Mouse (Mus musculus) bone marrow, adult 2 months (tissue): ENCODE data around the gene Elmo1. TPM values are rescaled to one million over a fixed set of nuclear protein-coding genes. Genes with fewer than 3 reads are reported as not detected.
A peak's percentile ranks its signal among the peaks of the same experiment; 100 is the strongest.

ENCODE experiments used
- H3K27ac ChIP-seq: fragments of 200-500 bp; 2 replicates; pipeline ENCODE4 v1.5.1; 2012; ENCODE audit warnings: low read depth, mild to moderate bottlenecking, control low read depth, inconsistent platforms, low read length; ENCODE audit not compliant: control insufficient read depth, poor library complexity, insufficient read depth
- H3K4me1 ChIP-seq: fragments of 200-500 bp; 2 replicates; pipeline ENCODE4 v1.6.1; 2011; ENCODE audit warnings: low read length; ENCODE audit not compliant: control insufficient read depth, insufficient read depth
- H3K4me3 ChIP-seq: fragments of 200-500 bp; replicated peaks from 2 replicates; pipeline ENCODE3; 2011; ENCODE audit warnings: mild to moderate bottlenecking, low read depth, low read length, control low read depth; ENCODE audit not compliant: control insufficient read depth
- CTCF ChIP-seq: fragments of 200-500 bp; IDR thresholded peaks from 2 replicates; pipeline ENCODE4 v1.5.1; 2011; ENCODE audit warnings: low read length, control low read depth; ENCODE audit not compliant: control insufficient read depth, insufficient read depth
- POLR2A ChIP-seq: fragments of 200-500 bp; IDR thresholded peaks from 2 replicates; pipeline ENCODE4 v1.6.1; 2011; ENCODE audit warnings: low read depth, mild to moderate bottlenecking, control low read depth, low read length, borderline replicate concordance; ENCODE audit not compliant: control insufficient read depth
- WGBS: fragments of 180-500 bp; shearing (Covaris S2); methylation state at CpG from one replicate; pipeline ENCODE4 v1.1.7; 2018; 5-methylcytosine and 5-hydroxymethylcytosine counted together
- polyA plus RNA-seq: library from polyadenylated mRNA; stranded (reverse); fragments of >200 nt; gene quantifications from 2 replicates; pipeline ENCODE4 v1.2.4, GENCODE M21; 2011; ENCODE audit warnings: low replicate concordance; ENCODE audit not compliant: missing spikeins, insufficient read depth, insufficient read length

Elmo1 gene
- polyA plus RNA-seq, 1 experiment: 13.2 TPM

DNA sequence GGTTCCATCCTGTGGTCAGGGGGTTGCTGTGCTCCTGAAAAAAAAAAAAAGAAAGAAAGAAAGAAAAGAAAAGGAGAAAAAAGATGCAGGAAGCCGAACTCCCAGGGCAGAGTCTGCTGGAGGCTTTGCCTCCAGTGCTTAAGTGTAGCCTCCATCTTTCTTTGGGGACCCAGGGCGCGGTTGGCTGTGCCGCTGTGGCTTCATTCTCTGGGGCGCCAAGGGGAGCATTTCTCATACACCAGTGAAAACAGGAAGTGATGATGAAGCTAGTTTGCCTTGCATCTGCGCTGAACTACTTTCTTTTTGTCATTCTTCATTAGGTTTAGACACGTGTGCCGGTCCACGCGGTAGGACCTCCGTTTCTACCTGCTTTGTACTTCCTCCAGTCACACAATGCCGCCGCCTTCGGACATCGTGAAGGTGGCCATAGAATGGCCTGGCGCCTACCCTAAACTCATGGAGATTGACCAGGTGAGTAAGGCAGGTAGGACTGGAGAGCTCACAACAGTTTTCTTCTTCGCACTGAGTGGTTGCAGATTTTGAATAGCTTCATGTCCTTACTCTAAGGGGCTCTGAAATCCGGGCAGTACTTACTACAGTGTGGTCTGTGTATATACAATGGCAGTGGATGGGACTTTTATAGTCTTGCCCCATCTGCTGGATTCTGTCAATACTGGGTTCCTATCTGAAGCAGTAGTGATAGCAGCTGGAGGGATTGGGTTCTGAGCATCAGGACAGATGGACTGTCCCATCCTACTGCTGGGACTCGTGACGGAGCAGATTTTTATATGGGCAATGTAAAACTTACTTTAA, 94.8 kb downstream of the Elmo1 start:
- Histone ChIP-seq H3K27ac (peak overlapping the region; percentile 52), H3K4me3 (peak overlapping the region; percentile 74), H3K4me1 (peaks cover 6% of the 10 kb centered on the region; the same call in 1 of the 2 replicates)
- 2% methylated on average over 20 of the region's 20 CpGs for WGBS
- TF ChIP-seq POLR2A (peak; percentile 51; the same call in 1 of the 2 replicates), CTCF (no peak)

DNA sequence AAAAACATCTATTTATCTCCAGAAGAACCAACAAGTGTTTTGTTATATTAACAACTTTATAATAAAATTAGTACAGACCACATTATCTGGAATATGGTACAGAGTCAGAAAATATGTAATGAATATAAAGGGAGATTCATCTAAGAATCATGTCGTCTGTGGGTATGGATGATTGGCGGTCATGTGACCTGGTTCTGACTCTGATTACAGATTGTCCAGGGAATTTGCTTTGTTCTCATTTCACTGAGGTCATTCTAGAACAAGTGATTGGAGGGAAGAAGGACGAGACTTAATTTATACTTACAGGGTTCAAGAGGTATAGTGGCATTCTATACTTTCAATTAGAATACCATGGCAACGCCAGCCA, 95.4 kb downstream of the Elmo1 start:
- Histone ChIP-seq H3K27ac (no peak overlapping the region), H3K4me3 (no peak overlapping the region), H3K4me1 (peaks cover 6% of the 10 kb centered on the region; the same call in 1 of the 2 replicates)
- 34% methylated on average over 4 of the region's 4 CpGs for WGBS
- TF ChIP-seq POLR2A (no peak), CTCF (no peak)

DNA sequence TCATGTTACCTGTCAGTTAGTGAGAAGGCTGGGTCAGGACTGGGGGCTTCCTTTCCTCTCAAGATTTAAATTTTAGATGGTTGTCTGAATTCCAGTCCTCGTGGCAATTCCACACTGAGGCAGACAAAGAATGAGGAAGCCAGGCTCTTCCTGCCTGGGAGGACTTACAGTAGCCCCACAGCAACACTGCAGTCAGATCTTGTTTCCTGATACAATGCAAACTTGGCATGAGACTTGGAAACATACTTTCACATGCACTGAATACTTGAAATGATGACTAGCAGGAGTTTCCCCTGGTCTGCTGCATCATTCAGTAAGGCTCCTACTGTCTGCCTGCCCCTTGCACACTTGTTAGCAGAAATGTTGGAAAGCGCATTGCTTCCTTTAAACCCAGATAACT, 97.3 kb downstream of the Elmo1 start:
- WGBS: 39% methylated on average over 2 of the region's 2 CpGs
- Histone ChIP-seq H3K4me1 (peaks cover 3% of the 10 kb centered on the region; the same call in 1 of the 2 replicates), H3K4me3 (no peak overlapping the region), H3K27ac (no peak overlapping the region)
- no peak for TF ChIP-seq CTCF
- TF ChIP-seq POLR2A: no peak

DNA sequence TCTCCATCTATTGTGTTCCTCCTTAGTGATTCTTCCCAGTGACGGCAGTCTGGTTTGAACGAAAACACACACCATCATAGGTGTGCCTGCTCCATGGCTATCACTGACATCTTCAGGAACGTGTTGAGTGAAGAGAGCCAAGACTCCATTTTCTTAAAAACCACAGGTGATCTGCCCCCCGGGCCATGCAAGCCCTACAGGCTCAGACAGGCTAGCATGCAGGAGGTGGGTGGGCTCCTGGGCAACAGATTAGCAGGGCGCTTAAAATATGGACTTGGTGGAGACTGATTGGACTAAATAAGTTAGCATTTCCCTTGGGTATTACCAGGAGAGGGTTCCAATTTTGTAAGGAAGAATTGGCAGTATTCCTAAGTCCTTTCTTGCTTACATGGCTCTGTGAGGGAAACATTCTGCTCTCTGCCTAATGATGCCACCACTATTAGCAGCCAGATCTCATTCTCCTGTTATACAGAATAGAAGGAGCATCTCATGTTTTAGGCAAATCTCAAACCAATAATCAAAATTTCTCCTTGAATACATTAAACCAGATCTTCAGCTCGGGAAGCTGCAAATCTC, 101.7 kb downstream of the Elmo1 start:
- Histone ChIP-seq H3K4me3 (no peak overlapping the region), H3K27ac (no peak overlapping the region), H3K4me1 (peaks cover 7% of the 10 kb centered on the region; the same call in 1 of the 2 replicates)
- TF ChIP-seq CTCF: no peak
- WGBS: 77% methylated on average over 6 of the region's 6 CpGs

DNA sequence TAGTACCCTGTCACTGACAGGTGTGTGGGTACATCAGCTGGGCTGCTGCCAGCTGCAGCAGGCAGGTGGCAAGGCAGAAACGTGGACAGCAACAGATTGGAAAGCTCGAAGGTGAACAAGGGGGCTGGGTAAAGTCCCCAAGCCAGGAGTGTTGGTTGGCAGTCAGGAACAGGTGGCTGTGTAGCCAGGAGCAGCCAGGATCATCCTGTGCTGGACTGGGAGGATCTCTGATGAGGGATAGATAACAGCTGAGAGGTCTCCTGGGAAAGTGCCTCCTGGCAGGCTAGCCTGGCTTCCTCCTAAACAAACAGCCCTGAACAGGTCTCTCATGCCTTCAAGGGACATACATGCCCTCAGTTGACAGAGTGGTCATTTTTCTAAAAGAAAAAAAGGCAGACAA, 110.2 kb downstream of the Elmo1 start:
- WGBS: 44% methylated on average over 2 of the region's 2 CpGs
- Histone ChIP-seq H3K4me3 (no peak overlapping the region), H3K27ac (no peak overlapping the region), H3K4me1 (peaks cover 2% of the 10 kb centered on the region; the same call in 1 of the 2 replicates)
- TF ChIP-seq POLR2A (no peak), CTCF (no peak)

DNA sequence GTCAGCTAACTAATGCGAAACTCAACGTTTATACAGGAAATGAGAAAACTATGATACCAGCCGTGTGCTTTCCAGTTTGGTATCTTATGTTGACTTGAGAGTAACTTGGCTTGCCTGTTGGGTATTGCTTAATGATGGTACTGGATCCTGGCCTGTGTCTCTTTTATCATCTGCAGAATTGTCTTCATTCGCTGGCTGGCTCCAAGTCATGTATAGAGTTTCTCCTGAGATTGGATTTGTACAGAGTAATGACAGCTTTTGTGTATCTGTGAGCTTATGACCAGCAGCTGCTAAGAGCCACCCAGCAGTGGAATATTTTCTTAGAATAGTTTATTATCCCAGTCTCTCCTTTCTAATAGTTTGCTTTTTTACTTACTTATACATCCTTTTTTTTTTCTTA, 112.2 kb downstream of the Elmo1 start:
- Histone ChIP-seq H3K27ac (no peak overlapping the region), H3K4me3 (no peak overlapping the region), H3K4me1 (no peaks in the 10 kb centered on the region; the same call in 1 of the 2 replicates)
- 68% methylated on average over 4 of the region's 4 CpGs for whole genome bisulfite sequencing
- no peak for TF ChIP-seq POLR2A
- TF ChIP-seq CTCF: no peak

DNA sequence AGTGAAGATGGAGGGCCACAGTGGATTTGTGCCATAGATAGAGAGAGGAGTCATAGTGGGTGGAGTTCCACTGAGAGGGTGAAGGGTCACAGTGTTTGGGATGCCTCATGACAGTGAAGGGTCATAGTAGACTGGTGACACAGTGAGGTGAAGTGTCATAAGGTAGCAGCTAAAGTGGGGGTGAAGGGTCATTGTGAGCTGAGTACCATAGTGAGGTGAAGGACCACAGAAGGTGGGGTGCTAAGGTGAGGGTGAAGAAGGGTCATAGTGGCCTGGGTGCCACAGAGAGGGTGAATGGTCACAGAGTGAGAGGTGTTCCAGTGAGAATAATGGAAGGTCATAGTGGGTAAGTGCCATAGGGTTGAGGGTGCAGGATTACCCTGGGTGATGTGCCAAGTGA, 113.8 kb downstream of the Elmo1 start:
- no peaks in the 10 kb centered on the region; the same call in 1 of the 2 replicates for H3K4me1 ChIP-seq
- H3K4me3 ChIP-seq: no peak overlapping the region
- TF ChIP-seq POLR2A (no peak), CTCF (no peak)
- H3K27ac ChIP-seq: no peak overlapping the region

DNA sequence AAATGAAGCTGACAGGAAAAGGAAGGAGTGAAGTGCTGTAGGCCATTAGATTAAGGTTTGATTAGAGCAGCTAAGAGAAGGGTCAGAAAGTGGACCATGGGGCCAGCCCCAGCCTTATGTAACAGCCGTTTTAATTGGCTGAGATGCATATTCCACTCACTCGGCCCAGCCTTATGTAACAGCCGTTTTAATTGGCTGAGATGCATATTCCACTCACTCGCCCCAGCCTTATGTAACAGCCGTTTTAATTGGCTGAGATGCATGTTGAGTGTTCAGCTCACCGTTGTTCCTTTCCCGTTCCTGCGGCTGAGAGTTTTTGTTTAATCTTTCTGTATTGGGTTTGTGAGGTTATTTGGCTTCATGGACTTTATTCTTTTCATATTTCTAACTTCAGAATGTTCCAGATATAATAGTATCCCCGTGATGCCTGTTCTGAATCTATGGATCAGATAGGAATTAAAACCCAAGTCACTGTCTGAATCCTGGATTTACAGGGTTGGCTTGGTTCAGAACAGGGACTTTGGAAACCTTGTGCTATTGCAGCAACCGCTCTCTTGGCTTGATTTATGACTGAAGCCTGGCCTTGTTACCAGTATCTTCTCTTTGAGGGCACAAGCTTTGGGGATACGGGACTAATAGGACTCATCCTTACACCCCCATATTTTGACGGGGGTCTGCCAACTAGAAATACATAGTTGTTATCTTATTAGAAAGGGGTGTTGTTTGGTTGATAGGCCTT, 114.8 kb downstream of the Elmo1 start:
- H3K4me3 ChIP-seq: no peak overlapping the region
- no peaks in the 10 kb centered on the region; the same call in 1 of the 2 replicates for H3K4me1 ChIP-seq
- TF ChIP-seq POLR2A (no peak), CTCF (no peak)
- 69% methylated on average over 12 of the region's 12 CpGs for WGBS
- no peak overlapping the region for H3K27ac ChIP-seq
